Mouse (Mus musculus) right cerebral cortex, postnatal 4 days (tissue): ENCODE results near the gene Brdt.

ENCODE experiments used
- DNase-seq: peaks from one replicate; pipeline ENCODE4 v3.0.0-alpha.2; 2022

Brdt gene

GRCm38 (mm10) chr5:107421676-107422075, 90.7 kb downstream of the Brdt start:
- no peak for DNase-seq

- no peak for DNase-seq
These were observed 100.3 kb downstream of the Brdt start, which contains the start of gene Lpcat2b for GRCm38 (mm10) chr5:107431249-107431648. Lpcat2b (plus strand) TSS chr5:107431549.

- DNase-seq: no peak
These were observed 103.0 kb downstream of the Brdt start for GRCm38 (mm10) chr5:107434001-107434400.

GRCm38 (mm10) chr5:107436185-107436584, 105.2 kb downstream of the Brdt start:
- no peak for DNase-seq
